In genomic region chr15:25882002-25882401, GRCm38 (mm10) we compare ENCODE assay signal across 24 mouse cellular contexts. TPM values are rescaled to one million over a fixed set of nuclear protein-coding genes. Genes with fewer than 3 reads are reported as not detected.
A peak's percentile ranks its signal among the peaks of the same experiment; 100 is the strongest.
DNase-seq lines count a peak whose midpoint lies in the region; ATAC-seq and TF ChIP-seq lines count a peak whose summit lies in the region.
"Had no signal": no experiment of that assay in that cellular context is flagged by ENCODE, and none has a peak within 500 bp of the region (broad histone marks: within the 10 kb centered on the region; RNA-seq: fewer than 3 reads in every experiment).

No protein-coding gene starts in this region.

- WGBS in heart, embryonic 12.5 days, result 74% methylated on average over 4 of the region's 4 CpGs
- WGBS in kidney, adult 2 months, result 45% methylated on average over 4 of the region's 4 CpGs
- 69% methylated on average over 4 of the region's 4 CpGs for WGBS in kidney, embryonic 15.5 days
- whole genome bisulfite sequencing in forebrain, embryonic 12.5 days, result 66% methylated on average over 4 of the region's 4 CpGs

- H3K4me2 ChIP-seq in heart, embryonic 12.5 days, result no peak overlapping the region
- no peak overlapping the region for H3K4me2 ChIP-seq in kidney, embryonic 15.5 days
- no peak overlapping the region for H3K4me2 ChIP-seq in forebrain, embryonic 12.5 days
- H3K4me2 ChIP-seq: embryonic facial prominence, embryonic 12.5 days had no signal

- DNase-seq in heart, adult 11 months, result peak; percentile 66
- DNase-seq in kidney, adult 2 months, result peak; percentile 72
- DNase-seq in kidney, adult 9 months, result peak; percentile 69
- DNase-seq in kidney, postnatal 4 days, result no peak
- peak; percentile 25 for DNase-seq in ES-CJ7 (ENCODE audit: low read depth, low spot score)
- DNase-seq: adrenal gland, adult 8-10 months; adrenal gland, postnatal 14 days; adrenal gland, postnatal 36 days; B cell, adult 2 months; cerebellum, adult 11-12 months; cerebellum, adult 2 months; cerebellum, adult 9-10 months; cerebellum, postnatal 10 days; cerebellum, postnatal 25 days had no signal

- H3K4me1 ChIP-seq in heart, embryonic 12.5 days (replicated peaks), result peaks cover 6% of the 10 kb centered on the region
- H3K4me1 ChIP-seq in kidney, adult 2 months (ENCODE audit: control insufficient read depth, insufficient read depth, low read length), result peaks cover 37% of the 10 kb centered on the region
- peaks cover 16% of the 10 kb centered on the region for H3K4me1 ChIP-seq in kidney, embryonic 15.5 days
- peaks cover 10% of the 10 kb centered on the region for H3K4me1 ChIP-seq in forebrain, embryonic 12.5 days

- H3K4me3 ChIP-seq in heart, embryonic 12.5 days, result no peak overlapping the region
- no peak overlapping the region for H3K4me3 ChIP-seq in kidney, adult 2 months (ENCODE audit: insufficient read depth, low read depth, low read length)
- no peak overlapping the region for H3K4me3 ChIP-seq in kidney, embryonic 15.5 days (replicated peaks)
- H3K4me3 ChIP-seq in forebrain, embryonic 12.5 days (replicated peaks), result no peak overlapping the region
- H3K4me3 ChIP-seq: embryonic facial prominence, embryonic 10.5 days; embryonic facial prominence, embryonic 12.5 days had no signal

- H3K9ac ChIP-seq in heart, embryonic 12.5 days, result no peak overlapping the region
- no peak overlapping the region for H3K9ac ChIP-seq in kidney, embryonic 15.5 days
- H3K9ac ChIP-seq in forebrain, embryonic 12.5 days, result no peak overlapping the region
- H3K9ac ChIP-seq: embryonic facial prominence, embryonic 12.5 days had no signal

- no peaks in the 10 kb centered on the region for H3K9me3 ChIP-seq in heart, embryonic 12.5 days (replicated peaks)
- H3K9me3 ChIP-seq in kidney, embryonic 15.5 days (replicated peaks), result no peaks in the 10 kb centered on the region
- no peaks in the 10 kb centered on the region for H3K9me3 ChIP-seq in forebrain, embryonic 12.5 days
- H3K9me3 ChIP-seq: embryonic facial prominence, embryonic 10.5 days; embryonic facial prominence, embryonic 12.5 days had no signal

- ATAC-seq in heart, embryonic 12.5 days (ENCODE audit: insufficient number of reproducible peaks, low FRiP score), result no peak
- ATAC-seq in kidney, embryonic 15.5 days (replicated peaks; ENCODE audit: low FRiP score), result no peak
- no peak for ATAC-seq in forebrain, embryonic 12.5 days (ENCODE audit: low FRiP score)
- ATAC-seq: activated CD4-positive, CD25-positive, alpha-beta regulatory T cell, adult 4 months; CD4-positive, CD25-positive, alpha-beta regulatory T cell, adult 4 months; forebrain, embryonic 14.5 days; forebrain, embryonic 16.5 days had no signal

- TF ChIP-seq CTCF in kidney, adult 2 months (conservative IDR thresholded peaks at IDR 0.05; ENCODE audit: insufficient read depth, insufficient read length, low read depth, low read length), result no peak

- no peaks in the 10 kb centered on the region for H3K36me3 ChIP-seq in heart, embryonic 12.5 days
- H3K36me3 ChIP-seq in kidney, adult 2 months (ENCODE audit: control insufficient read depth, insufficient read depth, low read length), result no peaks in the 10 kb centered on the region
- no peaks in the 10 kb centered on the region for H3K36me3 ChIP-seq in kidney, embryonic 15.5 days
- H3K36me3 ChIP-seq in forebrain, embryonic 12.5 days (replicated peaks), result no peaks in the 10 kb centered on the region
- H3K36me3 ChIP-seq: embryonic facial prominence, embryonic 10.5 days; embryonic facial prominence, embryonic 12.5 days had no signal

- H3K27me3 ChIP-seq in heart, embryonic 12.5 days (replicated peaks), result no peaks in the 10 kb centered on the region
- no peaks in the 10 kb centered on the region for H3K27me3 ChIP-seq in kidney, adult 2 months (replicated peaks; ENCODE audit: control insufficient read depth, insufficient read depth, low read length)
- no peaks in the 10 kb centered on the region for H3K27me3 ChIP-seq in kidney, embryonic 15.5 days
- H3K27me3 ChIP-seq in forebrain, embryonic 12.5 days, result no peaks in the 10 kb centered on the region
- H3K27me3 ChIP-seq: CH12.LX; embryonic facial prominence, embryonic 12.5 days had no signal

- TF ChIP-seq POLR2A in kidney, adult 2 months (IDR thresholded peaks at IDR 0.05; ENCODE audit: low read depth, low read length), result no peak

- no peak overlapping the region for H3K27ac ChIP-seq in heart, embryonic 12.5 days (ENCODE audit: poor library complexity, severe bottlenecking)
- no peak overlapping the region for H3K27ac ChIP-seq in kidney, adult 2 months (ENCODE audit: insufficient read depth, low read depth, low read length)
- no peak overlapping the region for H3K27ac ChIP-seq in kidney, embryonic 15.5 days
- no peak overlapping the region for H3K27ac ChIP-seq in forebrain, embryonic 12.5 days
- H3K27ac ChIP-seq: embryonic facial prominence, embryonic 10.5 days; embryonic facial prominence, embryonic 12.5 days had no signal

RNA-seq across cellular contexts. Expression of gene Retreg1, which starts 39.0 kb away (rescaled TPM):
- 56.5 and 62.2 TPM in 2 replicates for polyA plus RNA-seq in heart, embryonic 12.5 days (2016; fragmentation: Nextera tagmentation; extraction: Ambion mirVana)
- 32.1 and 36.0 TPM in 2 replicates for polyA plus RNA-seq in kidney, adult 2 months (2012; rRNA removed)
- polyA plus RNA-seq in kidney, embryonic 15.5 days (2015; fragmentation: Nextera tagmentation; extraction: Ambion mirVana), result 15.9 and 16.1 TPM in 2 replicates
- polyA plus RNA-seq in forebrain, embryonic 12.5 days (2016; fragmentation: Nextera tagmentation; extraction: Ambion mirVana), result 2.8 and 3.7 TPM in 2 replicates

Comparison
In these comparisons a context has a peak if more than half of its experiments do, and no peak if none do; other contexts are left out.
1. DNase-seq: peak in heart, adult 11 months (single experiment), kidney, adult 2 months (single experiment), kidney, adult 9 months (single experiment) and ES-CJ7 (single experiment); none in kidney, postnatal 4 days (0 of 2).